Mouse (Mus musculus) heart, embryonic 10.5 days (tissue): ENCODE results near the gene Srp72. TPM values are rescaled to one million over a fixed set of nuclear protein-coding genes. Genes with fewer than 3 reads are reported as not detected.
"Not testable (repeated sequence)": the region's sequence is repeated elsewhere in the genome, so short reads cannot be mapped to it uniquely, and the experiment has no call there.

Experiments used
- DNase-seq: peaks from one replicate; pipeline ENCODE4 v3.0.0-alpha.2; 2017; ENCODE audit warnings: low spot score
- H3K27ac ChIP-seq: fragments of 300-500 bp; sonication (generic); 2 replicates; pipeline ENCODE4 v1.5.1; 2016; ENCODE audit warnings: mild to moderate bottlenecking
- H3K27me3 ChIP-seq: fragments of 300-500 bp; sonication (generic); 2 replicates; pipeline ENCODE4 v1.6.1; 2016; ENCODE audit warnings: mild to moderate bottlenecking; ENCODE audit not compliant: poor library complexity, insufficient read depth, severe bottlenecking
- H3K36me3 ChIP-seq: fragments of 300-500 bp; sonication (generic); 2 replicates; pipeline ENCODE4 v1.6.1; 2016; ENCODE audit warnings: mild to moderate bottlenecking, moderate library complexity
- H3K4me1 ChIP-seq: fragments of 300-500 bp; sonication (generic); 2 replicates; pipeline ENCODE4 v1.6.1; 2016; ENCODE audit warnings: mild to moderate bottlenecking
- H3K4me3 ChIP-seq: fragments of 300-500 bp; sonication (generic); 2 replicates; pipeline ENCODE4 v1.5.1; 2016; ENCODE audit warnings: mild to moderate bottlenecking, moderate library complexity
- H3K9me3 ChIP-seq: fragments of 300-500 bp; sonication (generic); 2 replicates; pipeline ENCODE4 v1.6.1; 2016; ENCODE audit warnings: mild to moderate bottlenecking, moderate library complexity
- WGBS: fragments of 180-500 bp; shearing (Covaris S2); methylation state at CpG from one replicate; pipeline ENCODE4 v1.1.7; 2016; 5-methylcytosine and 5-hydroxymethylcytosine counted together
- polyA plus RNA-seq: library from polyadenylated mRNA; unstranded; fragments of >200 nt; fragmentation: Nextera tagmentation; extraction: Ambion mirVana; gene quantifications from 2 replicates; pipeline ENCODE4 v1.2.1, GENCODE M21; 2016

Srp72 gene
- polyA plus RNA-seq, 1 experiment from 2014 or later = 69.3 TPM

GRCm38 (mm10) chr5:77028034-77028433 lies 53.6 kb downstream of the Srp72 start:
- DNase-seq = no peak
- no peak overlapping the region for H3K4me3 ChIP-seq
- no peaks in the 10 kb centered on the region for H3K36me3 ChIP-seq
- H3K27ac ChIP-seq = no peak overlapping the region
- H3K4me1 ChIP-seq = no peaks in the 10 kb centered on the region
- H3K9me3 ChIP-seq = no peaks in the 10 kb centered on the region
- H3K27me3 ChIP-seq = no peaks in the 10 kb centered on the region
- WGBS = 51% methylated on average over 3 of the region's 3 CpGs

- Histone ChIP-seq H3K27ac (no peak overlapping the region), H3K27me3 (no peaks in the 10 kb centered on the region), H3K4me3 (no peak overlapping the region), H3K4me1 (no peaks in the 10 kb centered on the region), H3K9me3 (no peaks in the 10 kb centered on the region), H3K36me3 (no peaks in the 10 kb centered on the region)
- no peak for DNase-seq
- WGBS = 76% methylated on average over 5 of the region's 5 CpGs
Observed at GRCm38 (mm10) chr5:77029735-77030134, 55.3 kb downstream of the Srp72 start.

GRCm38 (mm10) chr5:77035101-77035500 lies 60.6 kb downstream of the Srp72 start:
- H3K4me3 ChIP-seq, H3K27ac ChIP-seq, H3K4me1 ChIP-seq: not testable (repeated sequence)

GRCm38 (mm10) chr5:77038451-77038850 lies 64.0 kb downstream of the Srp72 start:
- no peak overlapping the region for H3K4me3 ChIP-seq
- DNase-seq = no peak
- H3K9me3 ChIP-seq = no peaks in the 10 kb centered on the region
- no peak overlapping the region for H3K27ac ChIP-seq
- H3K36me3 ChIP-seq = no peaks in the 10 kb centered on the region
- WGBS = 83% methylated on average over 10 of the region's 10 CpGs
- H3K27me3 ChIP-seq = no peaks in the 10 kb centered on the region
- H3K4me1 ChIP-seq = no peaks in the 10 kb centered on the region

More at GRCm38 (mm10) chr5:77035101-77035500, 60.6 kb downstream of the Srp72 start:
- H3K27me3 ChIP-seq, DNase-seq, H3K36me3 ChIP-seq, H3K9me3 ChIP-seq: not testable (repeated sequence)

- Histone ChIP-seq H3K27me3 (no peaks in the 10 kb centered on the region), H3K36me3 (no peaks in the 10 kb centered on the region), H3K4me1 (no peaks in the 10 kb centered on the region), H3K27ac (no peak overlapping the region), H3K9me3 (no peaks in the 10 kb centered on the region), H3K4me3 (no peak overlapping the region)
- no peak for DNase-seq
Observed at GRCm38 (mm10) chr5:77039391-77039790, 64.9 kb downstream of the Srp72 start.

GRCm38 (mm10) chr5:77044362-77044761 lies 69.9 kb downstream of the Srp72 start:
- Histone ChIP-seq H3K36me3 (no peaks in the 10 kb centered on the region), H3K9me3 (no peaks in the 10 kb centered on the region), H3K27ac (no peak overlapping the region), H3K27me3 (no peaks in the 10 kb centered on the region), H3K4me3 (no peak overlapping the region), H3K4me1 (no peaks in the 10 kb centered on the region)
- DNase-seq = no peak
- WGBS = 70% methylated on average over 5 of the region's 5 CpGs

Other genes starting within 250 kb of the Srp72 start
- gene Aasdh, start 69.2 kb upstream of the Srp72 start, polyA plus RNA-seq = 14.8 and 21.3 TPM in 2 replicates
- 309 and 341 TPM in 2 replicates for gene Paics, start 23.4 kb upstream of the Srp72 start, polyA plus RNA-seq
- 47.4 and 54.9 TPM in 2 replicates for gene Ppat, start 23.1 kb upstream of the Srp72 start, polyA plus RNA-seq
- 0.45 TPM in 1 of 2 replicates, not detected in the other for gene Arl9, start 29.4 kb downstream of the Srp72 start, polyA plus RNA-seq
- gene Thegl, start 41.3 kb downstream of the Srp72 start, polyA plus RNA-seq = 0.14 and 0.18 TPM in 2 replicates
- 6.7 and 11.5 TPM in 2 replicates for gene Hopx, start 140.4 kb downstream of the Srp72 start, polyA plus RNA-seq
- 4.7 and 8.5 TPM in 2 replicates for gene Spink2, start 236.8 kb downstream of the Srp72 start, polyA plus RNA-seq